Mouse (Mus musculus) G1E (cell line): ENCODE results near the gene Foxn3.

Source experiments
- CTCF ChIP-seq: IDR thresholded peaks from 2 replicates; pipeline ENCODE4 v1.5.1; 2012; ENCODE audit warnings: low read depth, low read length, inconsistent platforms, mixed read lengths
- GATA1 ChIP-seq: IDR thresholded peaks from 2 replicates; pipeline ENCODE4 v1.6.1; 2012; ENCODE audit warnings: borderline replicate concordance, low read length, inconsistent platforms, mixed read lengths
- GATA2 ChIP-seq: IDR thresholded peaks from 2 replicates; pipeline ENCODE4 v1.6.1; 2012; ENCODE audit warnings: low read depth, low read length, inconsistent platforms, borderline replicate concordance
- POLR2AphosphoS5 ChIP-seq: IDR thresholded peaks from 2 replicates; pipeline ENCODE4 v1.6.1; 2012; ENCODE audit warnings: low read depth, low read length, inconsistent platforms; ENCODE audit not compliant: insufficient replicate concordance
- TAL1 ChIP-seq: conservative IDR thresholded peaks from 2 replicates; pipeline ENCODE4 v1.6.1; 2012; ENCODE audit warnings: low read depth, low read length, inconsistent platforms, mixed read lengths

- TF ChIP-seq CTCF: no peak
- TF ChIP-seq GATA1: no peak
- TF ChIP-seq TAL1: no peak
- TF ChIP-seq POLR2AphosphoS5: no peak
- no peak for TF ChIP-seq GATA2
These were observed 132.4 kb downstream of the Foxn3 start for GRCm38 (mm10) chr12:99430992-99431391.
